Mouse (Mus musculus) forebrain, embryonic 11.5 days (tissue): ENCODE measurements at regions not wholly inside any gene's neighbourhood (a gene's known extent, or its start where the extent isn't known, plus 50 kb on each side); places are given as distances from the start of the nearest gene placed in this dataset.

ENCODE experiments used
- ATAC-seq: fragments of 200-750 bp; cut with Nextera tagmentation; replicated peaks from 2 replicates; pipeline ENCODE4 v1.8.0; 2017; ENCODE audit warnings: moderate TSS enrichment; ENCODE audit not compliant: low FRiP score
- DNase-seq: peaks from one replicate; pipeline ENCODE4 v3.0.0-alpha.2; 2017; ENCODE audit warnings: low spot score
- H3K27ac ChIP-seq: fragments of 300-500 bp; sonication (generic); 2 replicates; pipeline ENCODE4 v1.5.1; 2014; ENCODE audit warnings: low read depth, low read length
- H3K27me3 ChIP-seq: fragments of 300-500 bp; sonication (generic); 2 replicates; pipeline ENCODE4 v1.6.1; 2014; ENCODE audit warnings: mild to moderate bottlenecking, low read length, mixed read lengths; ENCODE audit not compliant: control insufficient read depth, insufficient read depth
- H3K36me3 ChIP-seq: fragments of 300-500 bp; sonication (generic); 2 replicates; pipeline ENCODE4 v1.6.1; 2014; ENCODE audit warnings: mild to moderate bottlenecking, low read length, moderate library complexity, mixed read lengths; ENCODE audit not compliant: control insufficient read depth, insufficient read depth
- H3K4me1 ChIP-seq: fragments of 300-500 bp; sonication (generic); replicated peaks from 2 replicates; pipeline ENCODE4 v1.6.1; 2014; ENCODE audit warnings: low read length, mixed read lengths; ENCODE audit not compliant: control insufficient read depth, insufficient read depth
- H3K4me2 ChIP-seq: fragments of 300-500 bp; sonication (generic); 2 replicates; pipeline ENCODE4 v1.6.1; 2014; ENCODE audit warnings: low read depth, mild to moderate bottlenecking, low read length, moderate library complexity, mixed read lengths; ENCODE audit not compliant: severe bottlenecking
- H3K4me3 ChIP-seq: fragments of 300-500 bp; sonication (generic); 2 replicates; pipeline ENCODE4 v1.5.1; 2014; ENCODE audit warnings: low read depth, low read length
- H3K9ac ChIP-seq: fragments of 300-500 bp; sonication (generic); 2 replicates; pipeline ENCODE4 v1.6.1; 2014; ENCODE audit warnings: low read length
- H3K9me3 ChIP-seq: fragments of 300-500 bp; sonication (generic); 2 replicates; pipeline ENCODE4 v1.6.1; 2016; ENCODE audit warnings: low read length, mixed read lengths; ENCODE audit not compliant: control insufficient read depth
- WGBS: fragments of 180-500 bp; shearing (Covaris S2); extraction: QIAGEN DNeasy Blood & Tissue Kit; methylation state at CpG from one replicate; pipeline ENCODE4 v1.1.7; 2014; 5-methylcytosine and 5-hydroxymethylcytosine counted together

DNA sequence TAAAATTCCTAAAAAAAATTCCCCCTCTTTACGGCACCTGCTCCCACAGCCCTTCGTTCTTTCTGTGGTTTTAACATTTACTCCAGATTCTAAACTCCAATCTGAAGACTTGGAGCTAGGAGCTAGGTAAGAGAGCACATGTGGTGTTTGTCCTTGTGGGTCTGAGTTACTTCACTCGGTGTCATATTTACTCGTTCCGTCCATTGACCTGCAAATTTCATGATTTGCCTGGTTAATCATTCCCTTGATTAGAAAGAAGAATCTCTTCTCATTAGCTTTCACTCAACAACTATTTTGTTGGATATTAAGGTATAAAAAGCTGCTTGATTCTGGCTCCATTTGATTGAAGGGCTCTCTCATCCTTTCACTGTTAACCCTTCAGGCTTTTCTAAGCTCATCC, 231.6 kb upstream of the Hs6st1 start:
- H3K36me3 ChIP-seq = no peaks in the 10 kb centered on the region
- H3K27ac ChIP-seq = no peak overlapping the region
- DNase-seq = no peak
- ATAC-seq = no peak
- H3K4me3 ChIP-seq = no peak overlapping the region
- 87% methylated on average over 5 of the region's 5 CpGs for WGBS
- H3K9me3 ChIP-seq = no peaks in the 10 kb centered on the region
- H3K9ac ChIP-seq = no peak overlapping the region
- H3K4me1 ChIP-seq = no peaks in the 10 kb centered on the region
- no peak overlapping the region for H3K4me2 ChIP-seq
- no peaks in the 10 kb centered on the region for H3K27me3 ChIP-seq

DNA sequence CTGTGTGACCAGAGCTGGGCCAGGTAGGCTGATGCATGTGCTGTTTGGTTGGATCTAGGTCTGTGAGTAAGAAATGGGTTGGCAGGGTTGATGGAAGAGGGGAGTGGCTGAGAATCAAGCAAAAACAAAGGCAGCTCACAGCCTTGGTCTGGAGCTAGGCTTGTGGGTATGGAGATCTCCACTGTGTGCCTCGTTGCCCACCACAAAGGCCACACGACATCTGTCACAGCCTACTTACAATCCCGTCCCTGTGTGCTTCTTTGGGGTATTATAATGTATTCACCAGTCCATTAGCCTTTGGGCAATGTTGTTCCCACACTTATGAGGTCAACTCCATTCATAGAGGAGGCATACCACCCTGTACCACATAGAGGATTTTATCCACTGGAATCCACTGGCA, 229.6 kb upstream of the Hs6st1 start:
- Histone ChIP-seq H3K4me1 (no peaks in the 10 kb centered on the region), H3K9me3 (no peaks in the 10 kb centered on the region), H3K4me2 (no peak overlapping the region), H3K4me3 (no peak overlapping the region), H3K9ac (no peak overlapping the region), H3K27me3 (no peaks in the 10 kb centered on the region), H3K27ac (no peak overlapping the region), H3K36me3 (no peaks in the 10 kb centered on the region)
- WGBS = 81% methylated on average over 3 of the region's 3 CpGs
- DNase-seq = no peak
- no peak for ATAC-seq

DNA sequence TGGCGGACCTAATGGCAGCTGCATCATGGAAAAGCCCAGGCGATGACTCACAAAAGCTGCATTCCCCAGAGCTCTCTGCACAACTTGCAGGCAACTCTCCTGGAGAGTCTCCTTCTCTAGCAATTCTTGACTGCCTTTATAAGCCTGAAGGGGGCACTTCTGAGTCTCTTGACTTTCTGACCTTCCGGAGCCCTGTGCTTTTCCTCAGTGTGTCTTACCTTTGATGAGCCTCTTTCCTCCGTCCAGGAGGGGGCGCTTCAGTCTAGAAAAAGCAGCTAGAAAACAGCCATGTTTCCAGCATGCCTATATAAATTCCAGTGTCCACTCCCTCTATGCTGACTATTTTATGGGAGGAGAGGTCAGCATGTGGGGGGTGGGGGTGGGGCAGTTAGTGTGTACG, 228.8 kb upstream of the Hs6st1 start:
- Histone ChIP-seq H3K9ac (no peak overlapping the region), H3K4me2 (no peak overlapping the region), H3K36me3 (no peaks in the 10 kb centered on the region), H3K4me1 (no peaks in the 10 kb centered on the region), H3K27ac (no peak overlapping the region), H3K4me3 (no peak overlapping the region), H3K27me3 (no peaks in the 10 kb centered on the region), H3K9me3 (no peaks in the 10 kb centered on the region)
- peak; percentile 71 for DNase-seq
- WGBS = 72% methylated on average over 6 of the region's 6 CpGs
- no peak for ATAC-seq

DNA sequence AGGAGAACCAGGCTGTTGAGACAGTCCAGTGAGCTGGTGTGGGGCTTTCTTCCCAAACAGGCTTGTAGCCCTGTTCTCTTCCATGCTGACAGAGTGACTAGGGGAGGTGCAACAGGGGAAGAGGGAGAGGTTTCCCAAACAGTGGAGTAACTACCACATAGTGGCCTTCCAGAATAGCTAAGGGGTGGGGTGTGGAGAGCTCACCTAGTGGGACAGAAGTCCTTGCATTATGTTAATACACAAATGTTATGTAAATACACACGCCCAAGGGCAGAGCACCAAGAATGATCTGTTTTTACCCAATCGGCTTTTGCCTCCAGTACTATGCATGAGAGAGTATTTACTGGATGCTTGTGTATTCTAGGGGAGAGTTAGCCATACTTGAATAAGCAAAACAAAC, 226.6 kb upstream of the Hs6st1 start:
- ATAC-seq (no peak), DNase-seq (no peak)
- H3K9ac ChIP-seq = no peak overlapping the region
- H3K4me1 ChIP-seq = no peaks in the 10 kb centered on the region
- no peak overlapping the region for H3K27ac ChIP-seq
- WGBS = 86% methylated on average over 2 of the region's 2 CpGs
- H3K36me3 ChIP-seq = no peaks in the 10 kb centered on the region
- H3K4me2 ChIP-seq = no peak overlapping the region
- H3K27me3 ChIP-seq = no peaks in the 10 kb centered on the region
- H3K4me3 ChIP-seq = no peak overlapping the region
- no peaks in the 10 kb centered on the region for H3K9me3 ChIP-seq

DNA sequence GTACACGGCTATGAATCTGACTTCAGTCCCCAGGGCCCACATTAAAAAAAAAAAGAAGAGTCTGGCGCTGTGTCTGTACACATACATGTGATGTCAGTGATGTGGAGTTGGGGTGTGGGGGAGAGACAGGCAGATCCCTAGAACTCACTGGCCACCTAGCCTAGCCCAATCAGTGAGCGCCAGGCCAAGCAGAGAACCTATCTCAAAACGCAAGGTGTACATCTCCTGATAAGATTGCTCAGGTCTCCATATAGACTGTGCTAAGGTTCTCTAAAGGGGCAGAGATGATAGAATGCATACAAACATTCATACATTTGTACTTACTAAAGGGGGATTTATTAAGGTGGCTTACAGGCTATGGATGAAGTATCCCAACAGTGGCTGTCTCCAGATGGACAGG, 225.5 kb upstream of the Hs6st1 start:
- no peak overlapping the region for H3K4me2 ChIP-seq
- no peaks in the 10 kb centered on the region for H3K36me3 ChIP-seq
- H3K9me3 ChIP-seq = no peaks in the 10 kb centered on the region
- DNase-seq = no peak
- no peak for ATAC-seq
- WGBS = 95% methylated on average over 4 of the region's 4 CpGs
- H3K27me3 ChIP-seq = no peaks in the 10 kb centered on the region
- no peaks in the 10 kb centered on the region for H3K4me1 ChIP-seq
- no peak overlapping the region for H3K4me3 ChIP-seq
- no peak overlapping the region for H3K9ac ChIP-seq
- no peak overlapping the region for H3K27ac ChIP-seq

DNA sequence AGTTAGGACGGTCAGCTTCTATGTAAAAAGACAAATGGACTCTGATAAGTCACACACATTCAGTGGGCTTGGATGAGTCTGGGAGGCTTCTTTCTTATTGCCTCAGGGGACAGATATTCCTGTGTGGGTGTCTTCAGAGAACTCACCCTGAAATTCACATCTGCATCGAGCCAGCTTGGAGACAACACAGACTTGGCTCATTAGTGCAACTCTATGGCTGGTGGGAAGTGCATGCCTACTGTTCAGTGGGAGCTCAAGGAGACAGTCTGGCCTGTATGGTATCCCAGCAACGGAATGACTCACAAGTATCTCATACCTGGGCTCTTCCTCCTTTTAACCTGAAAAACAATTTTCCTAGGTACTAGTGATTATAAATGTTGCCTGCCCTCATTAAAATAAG, 224.6 kb upstream of the Hs6st1 start:
- H3K4me2 ChIP-seq = no peak overlapping the region
- DNase-seq (no peak), ATAC-seq (no peak)
- no peak overlapping the region for H3K9ac ChIP-seq
- no peaks in the 10 kb centered on the region for H3K27me3 ChIP-seq
- 84% methylated on average over 3 of the region's 3 CpGs for WGBS
- no peak overlapping the region for H3K27ac ChIP-seq
- no peaks in the 10 kb centered on the region for H3K36me3 ChIP-seq
- no peaks in the 10 kb centered on the region for H3K9me3 ChIP-seq
- no peak overlapping the region for H3K4me3 ChIP-seq
- H3K4me1 ChIP-seq = no peaks in the 10 kb centered on the region

DNA sequence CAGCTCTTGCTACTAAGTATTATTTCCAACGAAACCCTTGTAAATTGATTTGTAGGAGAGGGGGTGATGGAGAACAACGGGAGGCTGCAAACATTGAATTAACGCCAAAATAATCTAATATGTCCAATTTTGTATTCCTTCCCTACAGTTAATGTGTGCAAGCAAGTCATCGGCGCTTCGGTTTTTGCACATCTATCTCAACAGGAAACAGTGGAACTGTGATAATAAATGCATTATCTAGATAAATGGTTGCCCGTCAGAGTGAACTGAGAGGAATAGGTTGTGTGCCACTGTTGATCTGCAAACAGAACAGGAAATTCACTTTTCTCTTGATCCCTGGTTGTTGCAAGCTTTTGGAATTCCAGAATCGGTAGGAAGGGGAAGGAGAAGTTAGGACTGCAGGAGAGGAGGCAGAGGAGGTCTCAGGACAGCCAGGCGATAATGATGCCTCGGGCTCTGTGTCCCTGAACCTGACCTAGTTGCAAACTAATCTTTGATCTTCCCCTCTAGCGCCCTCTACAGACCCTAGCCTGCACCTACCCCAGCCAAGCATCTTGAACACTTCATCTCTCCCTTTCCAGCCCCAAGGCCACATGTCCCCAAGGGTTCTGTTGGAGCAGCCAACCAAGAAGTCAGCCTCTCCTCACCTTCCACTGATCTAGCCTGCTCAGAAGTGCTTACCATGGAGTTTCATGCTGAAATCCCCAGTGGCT, 221.8 kb upstream of the Hs6st1 start:
- no peak for DNase-seq
- WGBS = 70% methylated on average over 11 of the region's 11 CpGs
- no peak for ATAC-seq
- Histone ChIP-seq H3K27me3 (no peaks in the 10 kb centered on the region), H3K9me3 (no peaks in the 10 kb centered on the region), H3K36me3 (no peaks in the 10 kb centered on the region), H3K9ac (no peak overlapping the region), H3K27ac (no peak overlapping the region), H3K4me2 (no peak overlapping the region), H3K4me3 (no peak overlapping the region), H3K4me1 (no peaks in the 10 kb centered on the region)

DNA sequence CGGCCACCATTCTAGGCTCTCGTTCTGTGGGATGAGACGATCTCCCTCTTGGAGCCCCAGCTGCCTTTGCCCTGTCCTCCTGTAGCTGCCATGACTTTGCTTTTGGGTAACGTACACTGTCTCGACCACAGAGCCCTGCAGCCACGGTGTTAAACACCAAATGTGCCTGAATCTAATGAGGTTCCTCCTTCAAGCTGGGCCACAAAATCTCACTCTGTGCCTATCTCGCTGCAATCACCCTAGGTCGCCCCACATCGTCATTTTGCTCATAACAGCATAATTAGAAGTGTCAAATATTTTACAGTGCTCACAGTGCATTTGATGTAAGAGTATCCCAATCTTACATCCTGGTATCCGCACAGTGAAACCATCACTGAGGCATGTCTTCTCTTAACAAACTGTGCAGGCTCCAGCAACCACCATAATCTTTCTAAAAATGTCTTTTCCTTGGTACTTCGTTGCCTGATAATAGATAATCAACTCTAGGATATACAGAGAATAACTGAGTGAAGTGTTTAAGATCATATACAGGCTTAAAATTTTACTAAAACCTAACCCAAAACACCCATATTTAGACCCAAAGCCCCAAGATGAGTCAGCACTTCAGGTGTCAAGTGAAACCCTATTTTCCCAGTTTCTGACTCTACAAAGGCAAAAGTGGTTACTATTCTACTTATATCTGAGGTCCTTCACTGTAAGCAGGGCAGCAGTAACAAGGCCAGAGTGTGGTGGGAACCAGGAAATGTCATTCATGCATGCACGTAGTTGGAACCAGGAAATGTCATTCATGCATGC, 219.8 kb upstream of the Hs6st1 start:
- H3K4me2 ChIP-seq = no peak overlapping the region
- no peak overlapping the region for H3K4me3 ChIP-seq
- WGBS = 87% methylated on average over 12 of the region's 12 CpGs
- H3K27ac ChIP-seq = no peak overlapping the region
- no peak overlapping the region for H3K9ac ChIP-seq
- DNase-seq = no peak
- no peaks in the 10 kb centered on the region for H3K9me3 ChIP-seq
- ATAC-seq = no peak
- no peaks in the 10 kb centered on the region for H3K27me3 ChIP-seq
- H3K4me1 ChIP-seq = no peaks in the 10 kb centered on the region
- H3K36me3 ChIP-seq = no peaks in the 10 kb centered on the region
